Mouse (Mus musculus): Measurements from ENCODE around the gene Gpc2.

Gene Gpc2

DNA sequence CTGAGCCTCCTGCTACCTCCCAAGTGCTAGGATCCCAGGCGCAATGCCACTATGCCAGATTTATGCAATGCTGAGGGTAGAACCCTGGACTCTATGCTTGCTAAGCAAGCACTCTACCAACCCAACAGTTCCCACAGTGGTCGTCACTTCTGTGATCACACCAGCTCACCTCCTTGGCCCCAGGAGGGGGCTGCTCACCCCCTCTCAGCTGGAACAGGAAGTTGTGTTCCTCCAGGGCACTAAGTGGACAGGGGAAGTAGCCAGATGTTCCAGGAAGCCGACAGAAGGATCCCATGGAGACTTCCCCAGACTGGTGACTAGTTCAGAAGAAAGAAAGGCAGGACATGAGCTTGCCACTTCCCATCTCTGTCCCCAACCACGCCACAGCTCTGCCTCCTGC, 17.8 kb downstream of the Gpc2 start:
- DNase-seq (ENCODE audit: low read depth): no peak

- no peak for DNase-seq (ENCODE audit: low read depth)
Observed at GRCm38 (mm10) chr5:138260834-138261233, 19.0 kb downstream of the Gpc2 start.

DNA sequence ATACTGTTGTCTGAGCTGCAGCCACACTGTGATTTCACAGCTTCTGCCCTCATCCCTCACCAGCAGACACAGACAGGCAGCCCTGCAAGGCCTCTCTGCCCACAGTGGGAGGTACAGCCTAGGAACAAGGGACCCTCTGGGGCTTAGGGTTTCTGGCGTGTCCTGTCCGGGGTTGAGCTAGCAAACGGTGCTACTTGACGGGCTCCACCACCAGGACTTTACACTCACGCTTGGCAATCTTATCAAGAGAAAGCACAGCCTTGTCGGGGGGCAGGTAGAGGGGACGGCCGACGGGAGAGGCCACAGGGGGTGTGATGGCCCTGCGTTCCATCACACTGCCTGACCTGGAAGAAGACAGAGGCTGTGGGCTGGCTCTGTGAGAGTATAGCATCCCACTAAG, 19.8 kb downstream of the Gpc2 start:
- DNase-seq (ENCODE audit: low read depth): no peak

GRCm38 (mm10) chr5:138258993-138259392, 20.8 kb downstream of the Gpc2 start:
- no peak for DNase-seq (ENCODE audit: low read depth)

- no peak for DNase-seq (ENCODE audit: low read depth)
Observed at GRCm38 (mm10) chr5:138258542-138258941, 21.3 kb downstream of the Gpc2 start.

DNA sequence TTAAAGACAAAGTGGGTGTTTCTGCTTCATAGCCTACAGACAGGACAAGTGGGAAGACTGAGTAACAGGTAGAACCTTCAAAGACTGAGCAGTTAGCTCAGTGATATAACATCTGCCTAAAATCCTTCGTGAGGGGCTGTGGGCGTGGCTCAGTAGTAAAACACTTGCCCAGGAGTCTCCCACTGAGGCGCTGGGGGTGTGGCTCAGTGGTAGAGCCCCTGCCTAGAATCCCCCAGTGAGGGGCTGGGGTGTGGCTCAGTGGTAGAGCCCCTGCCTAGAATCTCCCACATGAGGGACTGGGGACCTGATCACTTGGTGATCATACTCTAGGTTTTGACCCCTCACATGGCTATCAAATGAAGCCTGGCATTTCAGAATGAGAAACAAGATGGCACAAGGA, 21.7 kb downstream of the Gpc2 start:
- no peak for DNase-seq (ENCODE audit: low read depth)

- DNase-seq (ENCODE audit: low read depth): no peak
Observed at GRCm38 (mm10) chr5:138257585-138257978, 22.2 kb downstream of the Gpc2 start.

GRCm38 (mm10) chr5:138256966-138257584, 22.7 kb downstream of the Gpc2 start:
- DNase-seq (ENCODE audit: low read depth): no peak

GRCm38 (mm10) chr5:138256094-138256467, 23.7 kb downstream of the Gpc2 start:
- DNase-seq (ENCODE audit: low read depth): no peak

- peak; percentile 97 for DNase-seq (ENCODE audit: low read depth)
Observed at GRCm38 (mm10) chr5:138255353-138256093, 24.3 kb downstream of the Gpc2 start, which contains the start of gene Lamtor4. Gene Lamtor4 (plus strand): TSS chr5:138255482.

GRCm38 (mm10) chr5:138253061-138253460, 26.7 kb downstream of the Gpc2 start:
- DNase-seq (ENCODE audit: low read depth): no peak

DNA sequence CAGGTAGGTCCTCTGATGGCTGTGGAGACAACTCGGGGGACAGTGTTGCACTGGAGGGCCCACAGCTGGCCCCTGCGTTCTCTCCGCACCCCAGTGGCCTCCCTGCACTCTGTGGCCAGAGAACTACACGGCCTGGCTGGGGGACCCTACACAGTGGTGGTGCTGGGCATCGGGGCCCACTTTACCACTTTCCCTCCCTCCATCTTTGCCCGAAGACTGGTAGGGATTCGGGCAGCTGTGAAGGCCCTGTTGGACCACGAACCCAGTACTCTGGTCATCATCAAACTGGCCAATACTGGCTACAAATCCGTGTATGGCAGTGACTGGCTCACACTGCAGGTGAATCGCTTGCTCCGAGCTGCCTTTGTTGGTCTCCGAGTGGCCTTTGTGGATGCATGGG, 28.7 kb downstream of the Gpc2 start:
- DNase-seq (ENCODE audit: low read depth): no peak

GRCm38 (mm10) chr5:138241511-138241910, 38.3 kb downstream of the Gpc2 start:
- DNase-seq (ENCODE audit: low read depth): no peak

DNA sequence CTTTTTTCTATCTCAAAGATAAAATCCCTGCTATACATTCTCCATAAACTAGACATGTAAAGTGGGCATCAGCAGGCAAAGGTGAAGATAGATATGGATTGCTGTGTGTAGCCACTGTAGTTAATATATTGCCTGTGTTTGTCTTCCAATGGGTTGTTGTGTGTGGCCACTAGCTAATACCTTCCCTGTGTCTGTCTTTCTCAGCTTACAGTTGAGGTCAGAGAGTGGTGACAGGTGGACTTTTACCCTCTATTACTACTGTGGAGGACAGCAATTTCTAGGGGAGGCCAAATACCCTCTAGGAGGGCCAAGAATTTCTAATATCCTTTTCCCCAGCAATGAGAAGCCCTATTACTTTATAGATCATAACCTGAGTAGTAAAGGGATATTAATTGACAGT, 45.6 kb downstream of the Gpc2 start:
- DNase-seq (ENCODE audit: low read depth): no peak

DNA sequence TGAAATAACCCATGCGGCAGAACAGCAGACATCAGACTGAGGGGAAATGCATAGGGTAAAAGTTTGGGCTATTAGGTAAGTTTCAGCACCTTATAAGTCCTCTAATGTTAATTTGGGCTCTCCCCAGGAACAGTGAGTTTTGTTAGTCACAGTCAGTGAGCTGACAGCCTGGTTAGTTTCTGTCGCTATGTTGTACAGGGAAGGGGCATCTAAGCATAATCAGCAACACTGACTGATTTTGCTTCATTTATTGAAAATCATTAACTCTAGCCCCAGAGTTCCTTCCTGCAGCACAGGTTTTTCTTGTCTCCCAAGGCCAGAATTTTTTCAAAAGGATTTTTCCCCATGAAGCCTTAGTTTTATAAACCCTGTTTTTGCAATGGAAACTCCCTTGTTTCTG, 46.0 kb downstream of the Gpc2 start:
- no peak for DNase-seq (ENCODE audit: low read depth)

DNA sequence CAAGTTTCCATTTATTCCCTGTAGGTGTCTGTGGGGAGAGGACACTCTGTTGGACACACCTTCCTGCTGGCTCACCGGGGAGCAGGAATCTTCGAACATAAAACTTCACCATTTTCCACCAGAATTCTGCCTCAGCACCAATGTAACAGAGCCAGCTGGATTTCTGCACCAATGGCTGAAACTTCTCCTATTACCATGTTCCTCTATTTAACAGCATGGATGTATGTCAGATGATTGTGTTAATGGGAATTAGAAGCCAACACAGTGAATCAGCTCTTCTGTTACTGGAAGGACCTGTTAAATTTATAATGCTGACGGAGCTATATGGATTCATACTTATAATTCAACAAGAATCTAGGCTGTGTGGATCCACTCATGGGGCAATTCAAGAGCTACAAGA, 50.3 kb downstream of the Gpc2 start:
- DNase-seq (ENCODE audit: low read depth): no peak

DNA sequence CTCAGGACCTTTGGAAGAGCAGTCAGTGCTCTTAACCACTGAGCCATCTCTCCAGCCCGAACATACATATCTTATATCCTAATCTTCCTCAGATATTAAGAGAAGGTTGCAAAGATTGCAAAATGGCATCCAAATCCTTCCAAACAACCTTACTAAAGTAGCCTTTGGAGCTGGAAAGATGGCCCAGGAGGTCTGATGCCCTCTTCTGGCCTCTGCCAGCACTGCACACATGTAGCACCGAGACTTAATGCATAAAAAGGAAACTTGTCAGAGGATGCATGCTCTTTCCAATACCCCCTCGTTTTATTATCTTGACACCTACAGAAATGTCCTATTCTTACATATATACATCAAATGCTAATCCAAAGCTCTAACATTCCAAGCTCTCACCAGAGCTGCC, 51.8 kb downstream of the Gpc2 start:
- DNase-seq (ENCODE audit: low read depth): peak; percentile 63

GRCm38 (mm10) chr5:138227367-138227766, 52.4 kb downstream of the Gpc2 start:
- DNase-seq (ENCODE audit: low read depth): no peak

- no peak for DNase-seq (ENCODE audit: low read depth)
Observed at GRCm38 (mm10) chr5:138226491-138226890, 53.3 kb downstream of the Gpc2 start.

DNA sequence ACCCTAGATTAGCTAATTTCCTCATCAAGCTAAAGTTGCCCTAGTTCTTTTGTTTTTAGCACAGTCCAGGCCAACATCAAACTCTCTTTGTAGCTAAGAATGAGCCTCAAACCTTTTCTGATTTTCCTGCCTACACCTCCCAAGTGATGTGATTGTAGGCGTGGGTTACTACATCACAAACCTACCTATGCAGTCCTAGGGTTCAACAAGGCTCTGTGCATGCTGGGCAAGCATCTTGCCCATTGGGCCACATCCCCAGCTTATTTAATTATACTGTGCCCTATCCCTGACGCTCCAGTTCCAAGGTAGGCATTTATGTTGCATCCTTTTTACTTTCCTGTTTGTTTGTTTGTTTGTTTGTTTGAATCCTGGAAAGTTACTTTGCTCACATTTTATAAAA, 54.1 kb downstream of the Gpc2 start, which contains the start of gene Nxpe5:
Nxpe5 (plus strand) TSS at position 199 of the 400 bp plus-strand sequence.
- no peak for DNase-seq (ENCODE audit: low read depth)

Data from NIH3T3 (cell line).